Comparison of ENCODE assay signal across 9 mouse cellular contexts in the genomic region with DNA sequence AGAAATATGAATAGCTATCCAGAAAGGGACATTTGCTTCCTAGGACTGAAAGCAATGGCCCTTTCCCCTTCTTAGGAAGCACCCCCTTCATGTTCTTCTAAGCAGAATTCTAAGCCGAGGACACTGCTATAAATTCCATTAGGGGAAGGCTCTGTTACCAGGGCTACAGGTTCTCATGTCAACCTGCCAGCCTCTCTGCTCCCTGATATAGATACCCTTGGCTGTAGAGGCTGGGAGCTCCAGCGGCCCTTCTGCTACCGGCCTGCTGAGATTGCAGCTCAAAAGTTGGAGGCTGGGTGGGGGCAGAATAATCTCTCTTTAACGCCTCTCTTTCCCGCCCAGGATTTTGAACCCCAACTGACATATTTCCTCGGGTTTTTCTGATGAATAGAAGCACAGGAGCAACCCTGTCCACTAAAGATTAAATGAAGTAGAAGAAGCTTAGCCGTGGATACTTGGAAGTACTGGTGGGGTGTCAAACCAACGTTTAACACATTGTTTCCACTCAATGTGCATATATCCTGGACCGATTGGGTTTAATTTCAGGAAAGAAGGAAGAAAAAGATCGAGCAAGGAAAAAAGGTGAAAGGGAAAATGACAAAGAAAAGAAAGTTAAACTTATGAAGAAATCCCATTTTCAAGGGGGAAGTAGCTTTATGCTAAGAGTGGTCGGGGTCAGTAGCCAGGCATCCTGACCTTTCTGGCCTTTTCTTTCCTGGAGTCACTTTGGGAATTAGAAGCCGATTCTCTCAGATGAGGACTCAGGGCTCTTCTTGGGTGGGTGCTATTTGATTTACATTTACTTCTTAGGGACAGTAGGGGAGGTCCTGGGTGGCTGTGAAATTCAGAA. TPM values are rescaled to one million over a fixed set of nuclear protein-coding genes. Genes with fewer than 3 reads are reported as not detected.
A peak's percentile ranks its signal among the peaks of the same experiment; 100 is the strongest.
DNase-seq lines count a peak whose midpoint lies in the region; ATAC-seq lines count a peak whose summit lies in the region.
"Had no signal": no experiment of that assay in that cellular context is flagged by ENCODE, and none has a peak within 500 bp of the region (broad histone marks: within the 10 kb centered on the region; RNA-seq: fewer than 3 reads in every experiment).

No protein-coding gene starts in this region.

- H3K4me3 ChIP-seq in kidney, embryonic 16.5 days (ENCODE audit: low read length) = no peak overlapping the region
- 0 out of 2 replicates have a peak overlapping the region, but pooled peaks have one; percentile 10 for H3K4me3 ChIP-seq in hindbrain, embryonic 11.5 days (ENCODE audit: low read depth, low read length)
- H3K4me3 ChIP-seq in neural tube, embryonic 14.5 days (ENCODE audit: low read depth, low read length) = no peak overlapping the region

- DNase-seq in kidney, postnatal 36 days = no peak
- DNase-seq in embryo, embryonic 10.5 days (ENCODE audit: low spot score) = peak; percentile 82
- peak; percentile 64 for DNase-seq in hindbrain, embryonic 11.5 days (ENCODE audit: low spot score)
- no peak for DNase-seq in thymus, postnatal 10 days (ENCODE audit: low spot score in 2 of 2)
- DNase-seq in ovary, adult 18-20 months (ENCODE audit: low spot score) = no peak
- DNase-seq in lung, postnatal 10 days = no peak

- peaks cover 7% of the 10 kb centered on the region; the same call in 1 of the 2 replicates for H3K27me3 ChIP-seq in kidney, embryonic 16.5 days (ENCODE audit: insufficient read depth, low read length)
- peaks cover 2% of the 10 kb centered on the region; the same call in 1 of the 2 replicates for H3K27me3 ChIP-seq in hindbrain, embryonic 11.5 days (ENCODE audit: control insufficient read depth, insufficient read depth, low read length)
- no peaks in the 10 kb centered on the region for H3K27me3 ChIP-seq in neural tube, embryonic 14.5 days (ENCODE audit: control insufficient read depth, insufficient read depth, low read length)

- no peak overlapping the region for H3K27ac ChIP-seq in kidney, embryonic 16.5 days (ENCODE audit: low read length)
- peak overlapping the region; percentile 63 for H3K27ac ChIP-seq in hindbrain, embryonic 11.5 days (ENCODE audit: low read depth, low read length)
- H3K27ac ChIP-seq in neural tube, embryonic 14.5 days (ENCODE audit: low read depth, low read length) = peak overlapping the region; percentile 56; the same call in 1 of the 2 replicates

- no peak overlapping the region for H3K9ac ChIP-seq in kidney, embryonic 16.5 days (replicated peaks; ENCODE audit: low read length)
- peak overlapping the region; percentile 27; the same call in 1 of the 2 replicates for H3K9ac ChIP-seq in hindbrain, embryonic 11.5 days (ENCODE audit: low read depth, low read length)
- no peak overlapping the region; the same call in 1 of the 2 replicates for H3K9ac ChIP-seq in neural tube, embryonic 14.5 days (replicated peaks; ENCODE audit: low read depth, low read length)

- H3K4me1 ChIP-seq in kidney, embryonic 16.5 days (ENCODE audit: insufficient read depth, low read length) = peaks cover 51% of the 10 kb centered on the region
- H3K4me1 ChIP-seq in hindbrain, embryonic 11.5 days (replicated peaks; ENCODE audit: control insufficient read depth, insufficient read depth, low read length) = peaks cover 23% of the 10 kb centered on the region
- peaks cover 38% of the 10 kb centered on the region for H3K4me1 ChIP-seq in neural tube, embryonic 14.5 days (ENCODE audit: control insufficient read depth, insufficient read depth, low read length)

- H3K4me2 ChIP-seq in kidney, embryonic 16.5 days (replicated peaks; ENCODE audit: low read depth, low read length) = peak overlapping the region; percentile 32
- peak overlapping the region; percentile 24 for H3K4me2 ChIP-seq in hindbrain, embryonic 11.5 days (replicated peaks; ENCODE audit: low read depth, low read length)
- peak overlapping the region; percentile 14 for H3K4me2 ChIP-seq in neural tube, embryonic 14.5 days (ENCODE audit: low read depth, low read length)

- WGBS in kidney, embryonic 16.5 days = 25% methylated on average over 12 of the region's 12 CpGs
- 4% methylated on average over 12 of the region's 12 CpGs for WGBS in hindbrain, embryonic 11.5 days
- whole genome bisulfite sequencing in neural tube, embryonic 14.5 days = 7% methylated on average over 12 of the region's 12 CpGs

- ATAC-seq in kidney, embryonic 16.5 days (ENCODE audit: low FRiP score, low TSS enrichment) = no peak
- no peak for ATAC-seq in hindbrain, embryonic 11.5 days (ENCODE audit: low FRiP score)
- ATAC-seq in neural tube, embryonic 14.5 days (ENCODE audit: low read depth) = no peak
- ATAC-seq: intestine, embryonic 16.5 days had no signal

- no peaks in the 10 kb centered on the region for H3K36me3 ChIP-seq in kidney, embryonic 16.5 days (ENCODE audit: insufficient read depth, low read length)
- H3K36me3 ChIP-seq in hindbrain, embryonic 11.5 days (ENCODE audit: control insufficient read depth, insufficient read depth, low read length) = no peaks in the 10 kb centered on the region
- no peaks in the 10 kb centered on the region for H3K36me3 ChIP-seq in neural tube, embryonic 14.5 days (ENCODE audit: control insufficient read depth, insufficient read depth, low read length)

- no peaks in the 10 kb centered on the region for H3K9me3 ChIP-seq in kidney, embryonic 16.5 days (ENCODE audit: low read length)
- H3K9me3 ChIP-seq in hindbrain, embryonic 11.5 days (ENCODE audit: control insufficient read depth, low read length) = no peaks in the 10 kb centered on the region
- H3K9me3 ChIP-seq in neural tube, embryonic 14.5 days (ENCODE audit: control insufficient read depth, low read length) = no peaks in the 10 kb centered on the region

RNA-seq across cellular contexts. Expression of a gene that starts 8.5 kb away (rescaled TPM):
- polyA plus RNA-seq in kidney, embryonic 16.5 days (2015; fragmentation: Nextera tagmentation; extraction: Ambion mirVana) = 12.3 and 15.5 TPM in 2 replicates
- 82.8 and 97.2 TPM in 2 replicates for polyA plus RNA-seq in hindbrain, embryonic 11.5 days (2014; fragmentation: Nextera tagmentation; extraction: Ambion mirVana)
- 48.6 and 50.3 TPM in 2 replicates for polyA plus RNA-seq in neural tube, embryonic 14.5 days (2014; fragmentation: Nextera tagmentation; extraction: Ambion mirVana)

Comparison
In these comparisons a context has a peak if more than half of its experiments do, and no peak if none do; other contexts are left out.
1. DNase-seq: peak in embryo, embryonic 10.5 days (single experiment) and hindbrain, embryonic 11.5 days (single experiment); none in kidney, postnatal 36 days (0 of 2), thymus, postnatal 10 days (0 of 2), ovary, adult 18-20 months (single experiment) and lung, postnatal 10 days (single experiment).
2. Peak in every context shown above with its lines, with median percentiles within 50 percentile points of each other: H3K4me2 ChIP-seq.